Mouse (Mus musculus) liver, adult 2 months (tissue): ENCODE results near the gene Gm21876. TPM values are rescaled to one million over a fixed set of nuclear protein-coding genes. Genes with fewer than 3 reads are reported as not detected.
"Not testable (repeated sequence)": the region's sequence is repeated elsewhere in the genome, so short reads cannot be mapped to it uniquely, and the experiment has no call there.

Source experiments
- DNase-seq: peaks from one replicate; pipeline ENCODE4 v3.0.0-alpha.2; 2011; ENCODE audit warnings: low read depth, low spot score; ENCODE audit errors: extremely low read depth
- H3K27ac ChIP-seq: fragments of 200-500 bp; replicated peaks from 2 replicates; pipeline ENCODE4 v1.5.1; 2012; ENCODE audit warnings: low read depth, mild to moderate bottlenecking, control low read depth, inconsistent platforms, low read length; ENCODE audit not compliant: insufficient read depth
- H3K27me3 ChIP-seq: fragments of 200-500 bp; 2 replicates; pipeline ENCODE4 v1.6.1; 2012; ENCODE audit warnings: mild to moderate bottlenecking, moderate library complexity, low read length, inconsistent platforms; ENCODE audit not compliant: control insufficient read depth, insufficient read depth
- H3K36me3 ChIP-seq: fragments of 200-500 bp; 2 replicates; pipeline ENCODE4 v1.6.1; 2012; ENCODE audit warnings: low read length, inconsistent platforms; ENCODE audit not compliant: control insufficient read depth, insufficient read depth
- H3K4me1 ChIP-seq: fragments of 200-500 bp; 2 replicates; pipeline ENCODE4 v1.6.1; 2011; ENCODE audit warnings: low read length; ENCODE audit not compliant: control insufficient read depth, insufficient read depth
- H3K4me3 ChIP-seq: fragments of 200-500 bp; 2 replicates; pipeline ENCODE4 v1.5.1; 2011; ENCODE audit warnings: low read depth, mild to moderate bottlenecking, control low read depth, low read length, moderate library complexity; ENCODE audit not compliant: insufficient read depth
- H3K79me2 ChIP-seq: fragments of 200-500 bp; 2 replicates; pipeline ENCODE4 v1.6.1; 2012; ENCODE audit warnings: inconsistent platforms, mild to moderate bottlenecking, low read length, moderate library complexity; ENCODE audit not compliant: control insufficient read depth, insufficient read depth
- H3K9ac ChIP-seq: fragments of 200-500 bp; 2 replicates; pipeline ENCODE4 v1.6.1; 2012; ENCODE audit warnings: low read depth, mild to moderate bottlenecking, control low read depth, inconsistent platforms, low read length
- CTCF ChIP-seq: fragments of 200-500 bp; IDR thresholded peaks from 2 replicates; pipeline ENCODE4 v1.5.1; 2011; ENCODE audit warnings: low read depth, low read length, control low read depth
- POLR2A ChIP-seq: fragments of 200-500 bp; IDR thresholded peaks from 2 replicates; pipeline ENCODE4 v1.6.1; 2011; ENCODE audit warnings: low read length, control low read depth; ENCODE audit not compliant: insufficient read depth; ENCODE audit errors: extremely low read depth
- WGBS: fragments of 180-500 bp; shearing (Covaris S2); methylation state at CpG from one replicate; pipeline ENCODE4 v1.1.7; 2018; 5-methylcytosine and 5-hydroxymethylcytosine counted together
- polyA plus RNA-seq: library from polyadenylated mRNA; depleted of rRNA; stranded (reverse); fragments of >200 nt; gene quantifications from 2 replicates; pipeline ENCODE4 v1.2.3, GENCODE M21; 2012; rRNA removed
- total RNA-seq: library from RNA; depleted of rRNA; stranded (reverse); fragments of >200 nt; gene quantifications from 2 replicates; pipeline ENCODE4 v1.2.3, GENCODE M21; 2014; rRNA removed

The Gm21876 gene
- total RNA-seq (not detected in 2 replicates), polyA plus RNA-seq (not detected in 2 replicates)

- no peaks in the 10 kb centered on the region for H3K27me3 ChIP-seq
- no peaks in the 10 kb centered on the region for H3K79me2 ChIP-seq
- DNase-seq, result no peak
- no peaks in the 10 kb centered on the region for H3K36me3 ChIP-seq
- TF ChIP-seq POLR2A (no peak), CTCF (no peak)
- H3K9ac ChIP-seq, result no peak within 1 kb of the TSS
- no peak within 1 kb of the TSS for H3K4me3 ChIP-seq
- H3K4me1 ChIP-seq, result no peaks in the 10 kb centered on the region
- no peak within 1 kb of the TSS for H3K27ac ChIP-seq
- 63% methylated on average over 3 of the region's 3 CpGs for WGBS
Observed at GRCm38 (mm10) chrX:21175553-21175952, at the start of gene Gm21876. Gene Gm21876, minus strand, starts transcription at chrX:21175653.

- Histone ChIP-seq H3K36me3 (no peaks in the 10 kb centered on the region), H3K4me1 (no peaks in the 10 kb centered on the region), H3K9ac (no peak overlapping the region), H3K4me3 (no peak overlapping the region), H3K27ac (no peak overlapping the region), H3K27me3 (no peaks in the 10 kb centered on the region), H3K79me2 (no peaks in the 10 kb centered on the region)
- TF ChIP-seq CTCF, result no peak
- TF ChIP-seq POLR2A, result no peak
- 54% methylated on average over 3 of the region's 3 CpGs for WGBS
- DNase-seq, result no peak
Observed at GRCm38 (mm10) chrX:21220422-21220821, 45.0 kb upstream of the Gm21876 start.

GRCm38 (mm10) chrX:21146675-21147074, 28.8 kb downstream of the Gm21876 start:
- not testable (repeated sequence) for H3K4me1 ChIP-seq, H3K9ac ChIP-seq, H3K79me2 ChIP-seq, H3K36me3 ChIP-seq, H3K4me3 ChIP-seq, H3K27ac ChIP-seq, H3K27me3 ChIP-seq, DNase-seq
- 95% methylated on average over 25 of the region's 25 CpGs for WGBS

Other genes starting within 250 kb of the Gm21876 start
- gene Cfp, start 244.1 kb downstream of the Gm21876 start, total RNA-seq, result 28.5 and 30.5 TPM in 2 replicates
- gene Cfp, start 244.1 kb downstream of the Gm21876 start, polyA plus RNA-seq, result 18.8 and 32.3 TPM in 2 replicates
- 1.7 and 2.4 TPM in 2 replicates for gene Elk1, start 225.0 kb downstream of the Gm21876 start, total RNA-seq
- 3.7 and 4.0 TPM in 2 replicates for gene Elk1, start 225.0 kb downstream of the Gm21876 start, polyA plus RNA-seq
- gene Uxt, start 213.6 kb downstream of the Gm21876 start, total RNA-seq, result 32.5 and 33.0 TPM in 2 replicates
- 17.5 and 27.0 TPM in 2 replicates for gene Uxt, start 213.6 kb downstream of the Gm21876 start, polyA plus RNA-seq
- 4.6 and 7.2 TPM in 2 replicates for gene Zfp182, start 113.3 kb downstream of the Gm21876 start, total RNA-seq
- 0.25 and 0.32 TPM in 2 replicates for gene Zfp182, start 113.3 kb downstream of the Gm21876 start, polyA plus RNA-seq
- gene Spaca5, start 107.2 kb downstream of the Gm21876 start, total RNA-seq, result not detected in 2 replicates
- gene Spaca5, start 107.2 kb downstream of the Gm21876 start, polyA plus RNA-seq, result not detected in 2 replicates
- gene Zfp300, start 86.1 kb downstream of the Gm21876 start, total RNA-seq, result 0.13 and 0.18 TPM in 2 replicates
- 0.02 TPM in 1 of 2 replicates, not detected in the other for gene Zfp300, start 86.1 kb downstream of the Gm21876 start, polyA plus RNA-seq
- not detected in 2 replicates for gene Ssxa1, start 59.8 kb downstream of the Gm21876 start, total RNA-seq
- gene Ssxa1, start 59.8 kb downstream of the Gm21876 start, polyA plus RNA-seq, result not detected in 2 replicates